Mouse (Mus musculus): ENCODE data around the gene Krt19. TPM values are rescaled to one million over a fixed set of nuclear protein-coding genes. Genes with fewer than 3 reads are reported as not detected.

The Krt19 gene
- total RNA-seq (2023; ENCODE audit: inconsistent age), result 0.45 to 1.1 TPM in 2 of 4 replicates, not detected in the others

GRCm38 (mm10) chr11:100148615-100149330 is at the start of gene Krt19:
TSS of gene Krt19 (minus strand) at chr11:100148665.

GRCm38 (mm10) chr11:100192992-100193391 is 44.5 kb upstream of the Krt19 start, which contains the start of gene Krt9:
TSS of gene Krt9 (minus strand) at chr11:100193246.

GRCm38 (mm10) chr11:100135731-100136130 is 12.7 kb downstream of the Krt19 start, which contains the start of gene Krt15:
TSS of gene Krt15 (minus strand) at chr11:100135928.

GRCm38 (mm10) chr11:100121466-100121865 is 27.0 kb downstream of the Krt19 start, which contains the start of gene Krt13:
TSS of gene Krt13 (minus strand) at chr11:100121566.

GRCm38 (mm10) chr11:100105576-100106122 is 42.8 kb downstream of the Krt19 start, which contains the start of gene Krt36:
TSS of gene Krt36 (minus strand) at chr11:100105626.

GRCm38 (mm10) chr11:100096141-100096540 is 52.3 kb downstream of the Krt19 start, which contains the start of gene Krt35:
TSS of gene Krt35 (minus strand) at chr11:100096241.

Other genes starting within 250 kb of the Krt19 start
- not detected in 4 replicates for gene Krtap31-1, start 240.7 kb downstream of the Krt19 start, total RNA-seq (2023; ENCODE audit: inconsistent age)
- not detected in 4 replicates for gene Gm11565, start 233.9 kb downstream of the Krt19 start, total RNA-seq (2023; ENCODE audit: inconsistent age)
- not detected in 4 replicates for gene Krtap31-2, start 212.4 kb downstream of the Krt19 start, total RNA-seq (2023; ENCODE audit: inconsistent age)
- gene Krtap9-5, start 200.2 kb downstream of the Krt19 start, total RNA-seq (2023; ENCODE audit: inconsistent age), result not detected in 4 replicates
- gene Krtap29-1, start 169.6 kb downstream of the Krt19 start, total RNA-seq (2023; ENCODE audit: inconsistent age), result not detected in 4 replicates
- not detected in 4 replicates for gene Krtap16-1, start 162.1 kb downstream of the Krt19 start, total RNA-seq (2023; ENCODE audit: inconsistent age)
- not detected in 4 replicates for gene Krtap17-1, start 154.7 kb downstream of the Krt19 start, total RNA-seq (2023; ENCODE audit: inconsistent age)
- gene Krt33a, start 132.5 kb downstream of the Krt19 start, total RNA-seq (2023; ENCODE audit: inconsistent age), result not detected in 4 replicates
- gene Krt33b, start 118.8 kb downstream of the Krt19 start, total RNA-seq (2023; ENCODE audit: inconsistent age), result not detected in 4 replicates
- not detected in 4 replicates for gene Krt34, start 107.1 kb downstream of the Krt19 start, total RNA-seq (2023; ENCODE audit: inconsistent age)
- not detected in 4 replicates for gene Krt31, start 98.1 kb downstream of the Krt19 start, total RNA-seq (2023; ENCODE audit: inconsistent age)
- not detected in 4 replicates for gene Krt32, start 60.4 kb downstream of the Krt19 start, total RNA-seq (2023; ENCODE audit: inconsistent age)
- not detected in 4 replicates for gene Krt35, start 52.4 kb downstream of the Krt19 start, total RNA-seq (2023; ENCODE audit: inconsistent age)
- not detected in 4 replicates for gene Krt36, start 43.0 kb downstream of the Krt19 start, total RNA-seq (2023; ENCODE audit: inconsistent age)
- not detected in 4 replicates for gene Krt13, start 27.1 kb downstream of the Krt19 start, total RNA-seq (2023; ENCODE audit: inconsistent age)
- not detected in 4 replicates for gene Krt15, start 12.7 kb downstream of the Krt19 start, total RNA-seq (2023; ENCODE audit: inconsistent age)
- gene Krt9, start 44.6 kb upstream of the Krt19 start, total RNA-seq (2023; ENCODE audit: inconsistent age), result not detected in 4 replicates
- gene Krt14, start 58.9 kb upstream of the Krt19 start, total RNA-seq (2023; ENCODE audit: inconsistent age), result not detected in 4 replicates
- not detected in 4 replicates for gene Krt16, start 100.2 kb upstream of the Krt19 start, total RNA-seq (2023; ENCODE audit: inconsistent age)
- not detected in 4 replicates for gene Krt17, start 112.4 kb upstream of the Krt19 start, total RNA-seq (2023; ENCODE audit: inconsistent age)
- gene Krt42, start 121.2 kb upstream of the Krt19 start, total RNA-seq (2023; ENCODE audit: inconsistent age), result not detected in 4 replicates
- 2,378 to 2,468 TPM (median 2,410 TPM) in 4 replicates for gene Eif1, start 171.2 kb upstream of the Krt19 start, total RNA-seq (2023; ENCODE audit: inconsistent age)
- gene Gast, start 185.7 kb upstream of the Krt19 start, total RNA-seq (2023; ENCODE audit: inconsistent age), result not detected in 4 replicates
- 2.0 to 3.5 TPM (median 2.4 TPM) in 4 replicates for gene Hap1, start 207.5 kb upstream of the Krt19 start, total RNA-seq (2023; ENCODE audit: inconsistent age)
- 12.6 to 22.2 TPM (median 13.9 TPM) in 4 replicates for gene Jup, start 249.1 kb upstream of the Krt19 start, total RNA-seq (2023; ENCODE audit: inconsistent age)

Measured in B cell, adult (primary cell).